Mouse (Mus musculus) thymus, adult 18-20 months (tissue): ENCODE data around the gene Ank2.
"Not testable (repeated sequence)": the region's sequence is repeated elsewhere in the genome, so short reads cannot be mapped to it uniquely, and the experiment has no call there.

ENCODE experiments used
- DNase-seq, 2 experiments: peaks; one replicate each; pipeline ENCODE4 v3.0.0; 2022; ENCODE audit warnings: mixed read lengths in 2 of 2

Gene Ank2

DNA sequence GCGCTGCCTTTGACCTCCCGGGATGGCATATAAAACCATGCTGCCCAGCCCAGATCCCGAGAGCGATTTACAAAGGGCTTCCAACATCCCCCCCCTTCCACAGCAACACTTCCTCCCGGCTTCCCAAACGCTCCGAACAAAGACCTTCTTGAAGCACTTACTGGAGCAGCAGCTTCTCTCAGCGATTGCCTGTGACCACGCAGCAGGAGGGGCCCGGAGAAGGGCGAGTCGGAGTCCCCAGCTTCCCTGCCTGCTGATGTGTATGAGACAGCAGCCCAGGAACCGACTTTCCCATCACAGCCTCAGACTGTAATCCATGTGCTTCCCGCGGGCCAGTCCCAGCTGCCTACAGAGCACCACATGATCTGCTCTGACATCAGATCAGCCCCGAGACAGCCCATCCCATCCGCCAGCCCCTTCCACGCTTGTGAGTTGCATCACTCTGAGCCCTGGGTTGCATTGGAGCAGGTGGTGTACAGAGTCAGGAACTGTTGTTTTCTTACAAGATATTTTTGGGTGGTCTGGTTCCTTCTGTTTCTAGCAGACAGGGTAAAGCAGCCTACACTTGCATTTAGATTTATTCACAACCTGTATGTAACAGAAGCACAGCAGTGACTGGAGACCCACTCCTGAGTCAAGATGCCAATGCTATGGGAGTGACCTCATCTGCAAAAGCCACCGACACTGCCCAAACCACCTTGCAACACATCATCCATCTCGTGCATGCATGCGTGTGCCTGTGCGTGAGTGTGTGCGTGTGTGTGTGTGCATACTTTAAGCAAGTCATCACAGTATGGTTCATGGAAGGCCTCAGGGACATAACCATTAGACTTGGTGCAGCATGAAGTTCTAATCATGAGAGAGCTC, 90.2 kb downstream of the Ank2 start:
- DNase-seq: no peak

DNA sequence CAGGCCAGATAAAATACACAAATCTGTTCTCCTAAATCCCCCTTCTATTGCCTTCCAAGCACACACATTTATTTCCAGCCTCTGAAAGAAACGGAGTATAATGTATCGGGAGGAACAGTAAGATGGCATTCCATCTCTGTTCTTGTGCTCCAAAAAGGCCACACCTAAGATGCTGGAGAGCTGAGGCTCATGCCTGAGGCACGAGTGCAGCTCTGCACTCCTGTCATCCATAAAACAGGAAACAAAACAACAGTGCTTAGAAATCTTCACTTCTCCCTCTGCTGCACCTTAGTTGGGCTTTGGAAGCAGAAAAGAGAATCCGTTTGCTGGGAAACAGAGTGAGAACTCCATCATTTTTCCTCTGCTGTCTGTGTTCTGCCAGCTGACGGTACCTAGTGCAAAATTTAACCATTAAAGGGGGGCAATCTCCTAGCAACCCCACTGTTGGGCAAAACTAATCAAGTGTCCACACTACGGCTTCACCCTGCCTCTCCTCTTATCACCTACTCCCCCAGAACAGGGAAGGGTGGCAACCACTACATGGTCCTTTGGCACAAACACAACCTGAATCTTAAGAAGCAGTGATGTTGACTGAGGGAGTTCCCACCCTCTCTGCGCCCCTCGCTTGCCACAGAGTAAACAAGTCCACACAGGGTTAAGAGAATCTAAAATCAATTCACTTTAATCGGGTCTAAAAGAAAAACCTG, 91.1 kb downstream of the Ank2 start:
- no peak for DNase-seq

DNA sequence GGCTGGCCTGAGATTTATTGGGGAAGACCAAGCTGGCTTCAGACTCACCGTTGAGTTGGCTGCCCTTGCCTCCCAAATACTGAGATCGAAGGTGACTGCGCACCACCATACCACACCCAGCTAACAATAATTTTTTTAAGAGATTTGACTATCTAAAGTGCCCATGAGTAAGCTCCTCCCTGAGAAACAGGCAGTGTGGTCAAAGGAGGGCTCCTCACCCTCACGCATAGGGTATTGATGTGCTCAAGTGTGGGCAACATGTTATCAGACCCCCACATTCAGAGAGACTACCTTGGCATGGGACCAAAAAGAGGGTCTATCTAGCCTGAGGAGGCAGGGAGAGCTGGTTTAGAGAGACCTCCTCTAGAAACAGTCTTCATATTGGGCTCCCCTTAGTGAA, 92.3 kb downstream of the Ank2 start:
- DNase-seq: no peak

DNA sequence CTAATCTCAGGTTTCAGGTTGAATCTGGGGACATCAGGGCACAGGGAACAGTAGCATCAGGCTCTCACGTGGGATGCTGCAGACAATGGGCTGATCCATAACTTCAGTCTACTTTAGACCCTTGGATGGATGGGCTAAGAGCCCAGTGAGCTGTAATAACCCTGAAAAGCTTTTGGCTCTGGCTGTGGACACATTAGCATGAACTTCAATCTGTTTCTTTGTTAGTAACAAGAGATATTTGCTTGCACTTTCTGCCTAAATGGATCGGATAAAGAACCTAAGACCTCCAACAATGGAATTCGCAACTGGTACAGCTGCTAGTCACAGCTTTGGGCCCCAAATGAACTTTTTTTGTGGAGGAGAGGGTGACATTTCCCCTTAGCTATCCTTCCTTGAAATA, 94.8 kb downstream of the Ank2 start:
- DNase-seq: no peak

DNA sequence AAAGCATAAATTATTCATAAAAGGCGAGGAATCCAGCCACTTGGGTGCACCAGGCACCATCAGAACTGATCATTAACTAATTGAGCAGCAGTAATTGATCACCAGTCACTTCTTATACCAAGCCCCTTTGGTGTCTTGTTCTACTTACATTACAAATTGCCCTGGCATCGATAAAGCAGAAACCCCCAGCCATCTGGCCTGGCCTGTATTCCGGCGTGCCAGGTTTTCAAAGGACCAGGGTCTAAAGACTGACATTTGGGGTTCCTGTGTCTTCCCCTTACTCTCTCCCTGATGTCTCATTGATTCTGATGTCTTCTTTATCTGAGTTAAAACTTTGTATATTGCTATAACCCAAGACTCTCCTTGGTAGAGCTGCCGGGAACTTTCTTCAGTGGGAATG, 98.2 kb downstream of the Ank2 start:
- no peak for DNase-seq

DNA sequence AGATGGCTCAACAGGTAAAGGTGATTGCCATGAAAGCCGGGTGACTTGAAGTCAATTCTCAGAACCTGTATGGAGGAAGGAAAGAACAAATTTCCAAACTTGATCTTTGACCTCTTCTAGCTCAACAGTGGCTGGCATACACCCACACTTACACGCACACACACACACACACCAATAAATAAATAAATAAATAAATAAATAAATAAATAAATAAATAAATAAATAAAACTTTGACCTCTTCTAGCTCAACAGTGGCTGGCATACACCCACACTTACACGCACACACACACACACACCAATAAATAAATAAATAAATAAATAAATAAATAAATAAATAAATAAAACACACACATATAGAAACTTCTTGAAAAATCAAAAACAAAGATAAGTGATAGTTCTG, 98.7 kb downstream of the Ank2 start:
- DNase-seq: not testable (repeated sequence)

DNA sequence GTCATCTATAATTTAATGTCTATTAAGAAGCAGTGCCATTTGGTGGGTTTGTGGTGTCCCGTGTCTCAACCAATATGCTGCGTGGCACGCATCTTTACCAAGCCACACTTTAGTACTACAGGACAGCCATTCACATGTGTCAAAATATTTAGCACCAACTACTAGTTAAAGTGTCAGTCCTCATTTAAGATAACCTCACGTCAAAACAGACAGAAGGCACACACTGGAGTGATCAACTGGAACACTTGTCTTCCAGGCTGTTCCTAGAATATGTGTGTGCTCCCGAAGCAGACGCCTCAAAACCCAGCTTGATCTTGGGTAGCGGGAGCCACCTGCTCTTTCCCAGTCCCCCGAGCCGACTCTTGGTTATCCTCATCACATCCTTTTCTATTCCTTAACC, 101.4 kb downstream of the Ank2 start:
- DNase-seq: no peak

DNA sequence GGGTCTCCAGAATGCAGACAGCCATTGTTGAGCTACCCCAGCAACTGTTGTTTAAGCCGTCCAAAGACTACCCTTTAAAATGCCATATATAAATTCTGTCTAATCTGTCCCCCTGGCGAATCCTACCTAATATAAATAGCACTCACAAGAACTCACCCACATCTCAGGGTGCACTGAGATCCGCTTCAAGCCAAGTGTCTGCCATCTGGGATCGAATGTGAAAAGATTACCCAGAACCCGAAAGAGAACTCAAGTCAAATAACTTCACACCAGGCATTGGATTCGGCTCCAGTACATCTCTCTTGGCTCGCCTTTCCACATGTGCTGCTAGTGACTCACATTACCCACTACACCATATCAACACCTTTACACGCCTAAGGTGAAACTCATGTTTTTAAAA, 103.9 kb downstream of the Ank2 start:
- DNase-seq: no peak

DNA sequence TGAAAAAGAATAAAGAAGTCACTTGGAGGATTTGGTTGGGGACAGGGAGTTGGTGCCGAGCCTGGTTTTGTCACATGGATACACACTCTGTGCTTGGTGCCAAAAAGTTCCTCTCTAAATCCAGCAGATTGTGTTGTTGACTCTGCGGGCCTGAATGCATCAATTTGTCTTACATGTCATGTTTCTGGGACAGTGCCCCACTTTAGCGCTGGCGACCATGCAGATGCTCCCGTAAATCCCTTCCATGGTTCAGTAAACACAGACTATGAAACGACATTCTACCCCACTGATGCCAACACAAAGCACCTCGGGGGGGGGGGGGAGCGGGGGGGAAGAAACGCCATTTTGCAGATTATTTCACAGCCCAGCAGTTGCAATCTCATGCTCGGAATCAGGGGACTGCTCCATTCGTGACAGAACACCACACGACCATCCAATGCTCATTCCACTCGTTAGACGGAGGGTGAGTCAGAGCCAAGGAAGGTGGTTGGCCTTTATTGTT, 112.1 kb downstream of the Ank2 start:
- DNase-seq: no peak

DNA sequence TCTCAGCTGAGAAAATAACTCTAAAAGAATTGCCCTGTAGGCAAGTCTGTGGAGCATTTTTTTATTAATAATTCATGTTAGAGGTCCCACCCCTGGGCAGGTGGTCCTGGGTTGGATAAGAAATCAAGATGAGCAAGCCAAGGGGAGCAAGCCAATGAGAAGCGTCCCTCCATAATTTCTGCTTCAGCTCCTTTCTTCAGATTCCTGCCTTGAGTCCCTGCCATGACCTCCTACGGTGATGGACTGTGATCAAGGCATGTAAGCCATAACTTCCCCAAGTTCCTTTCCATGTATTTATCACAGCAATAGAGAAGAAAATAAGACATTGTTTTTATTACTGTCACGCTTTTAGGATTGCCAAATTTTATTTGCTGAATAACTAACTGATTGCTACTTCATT, 115.9 kb downstream of the Ank2 start:
- DNase-seq: no peak

DNA sequence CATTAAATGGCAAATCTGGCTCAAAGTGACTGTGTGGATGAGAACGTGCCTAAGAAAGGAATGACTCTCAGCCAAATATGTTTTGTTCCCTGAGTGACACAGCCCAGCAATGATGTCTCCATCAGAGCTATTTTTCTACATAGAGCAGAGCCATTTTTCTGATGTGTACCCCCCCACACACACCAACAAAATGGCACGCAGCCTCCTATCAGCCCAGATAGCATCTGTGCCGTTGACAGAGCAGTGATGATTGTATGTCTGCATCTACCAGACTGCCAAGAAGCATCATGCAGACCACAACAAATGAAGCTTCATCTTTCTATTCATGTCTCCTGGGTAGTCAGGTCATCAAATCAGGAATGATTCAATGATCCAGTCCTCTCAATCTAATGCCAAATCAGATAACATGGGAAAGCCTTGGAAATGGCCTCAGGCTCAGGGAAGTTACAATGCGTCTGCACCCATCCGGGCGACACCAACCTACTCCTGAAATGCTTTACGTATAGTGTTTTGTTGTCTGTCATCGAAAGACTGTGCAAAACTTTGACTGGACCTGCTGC, 122.2 kb downstream of the Ank2 start:
- no peak for DNase-seq

DNA sequence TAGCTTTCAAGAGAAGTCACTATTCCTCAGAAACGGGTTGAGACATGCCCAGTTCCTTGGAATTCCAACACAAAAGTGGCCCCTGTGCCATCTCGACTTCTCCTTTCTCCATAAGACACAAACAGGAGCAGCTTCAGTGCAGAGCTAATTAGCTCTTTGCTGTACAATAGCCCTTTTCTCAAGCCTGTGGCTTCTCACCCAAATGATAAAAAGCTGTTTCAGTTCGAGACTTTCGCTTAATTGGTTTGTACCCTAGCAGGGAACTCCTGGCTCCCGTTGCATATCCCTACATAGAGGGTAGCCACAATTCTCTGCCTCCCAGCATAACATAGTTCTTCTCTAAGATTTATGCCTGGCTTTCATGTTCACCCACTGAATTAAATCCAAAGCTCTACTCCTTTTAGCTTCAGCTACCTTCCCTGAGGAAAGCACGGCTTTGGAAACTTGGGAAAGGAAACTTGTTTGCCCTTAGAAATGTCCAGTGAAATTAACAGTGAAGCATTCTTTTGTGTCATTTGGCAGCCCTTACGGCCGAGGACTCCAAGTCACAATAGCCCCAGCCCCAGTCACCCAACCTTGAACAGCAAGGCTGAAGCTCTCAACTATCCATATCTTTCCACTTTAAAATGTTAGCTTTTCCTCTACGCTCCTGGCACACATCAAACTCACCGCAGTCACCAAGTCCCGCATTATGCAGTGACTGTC, 123.0 kb downstream of the Ank2 start:
- DNase-seq: no peak

DNA sequence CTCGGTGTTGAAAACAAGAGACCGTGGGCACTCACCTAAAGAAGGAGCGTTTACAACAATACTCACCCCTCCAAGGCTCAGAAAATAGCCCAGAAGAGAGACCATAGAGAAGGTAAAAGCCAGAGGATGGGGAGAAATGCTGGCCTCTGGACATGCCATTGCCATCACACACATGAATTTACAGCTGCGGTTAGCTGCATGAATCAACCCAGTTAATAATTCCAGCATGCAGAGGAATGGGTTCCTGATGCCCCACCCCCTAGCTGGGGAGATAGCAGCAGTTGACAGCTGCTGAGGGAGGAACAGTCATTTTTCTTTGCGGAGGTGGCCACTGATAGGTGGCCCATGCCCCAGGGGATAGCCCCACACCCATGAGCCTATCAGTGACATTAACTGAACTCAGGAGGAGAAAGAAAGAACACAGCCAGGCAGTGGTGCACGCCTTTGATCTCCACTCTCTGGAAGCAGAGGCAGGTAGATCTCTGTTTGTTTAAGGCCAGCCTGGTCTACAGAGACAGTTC, 124.9 kb downstream of the Ank2 start:
- DNase-seq: no peak

DNA sequence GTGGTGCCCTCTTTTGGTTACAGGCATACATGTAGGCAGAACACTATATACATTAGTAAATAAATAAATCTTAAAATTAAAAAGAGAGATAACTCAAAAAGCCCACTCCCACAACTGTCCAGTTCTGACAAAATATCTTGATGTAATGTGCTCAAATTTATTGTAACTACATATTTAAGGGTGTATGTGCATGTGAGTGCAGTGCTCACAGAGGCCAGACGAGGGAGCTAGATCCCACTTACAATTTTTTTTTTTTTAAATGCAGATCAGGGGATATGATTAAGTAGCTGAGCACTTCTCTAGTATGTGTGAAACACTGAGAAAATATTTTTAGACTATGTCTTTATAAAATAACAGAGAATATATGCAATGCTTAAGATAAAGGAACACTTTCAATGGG, 127.4 kb downstream of the Ank2 start:
- no peak for DNase-seq

DNA sequence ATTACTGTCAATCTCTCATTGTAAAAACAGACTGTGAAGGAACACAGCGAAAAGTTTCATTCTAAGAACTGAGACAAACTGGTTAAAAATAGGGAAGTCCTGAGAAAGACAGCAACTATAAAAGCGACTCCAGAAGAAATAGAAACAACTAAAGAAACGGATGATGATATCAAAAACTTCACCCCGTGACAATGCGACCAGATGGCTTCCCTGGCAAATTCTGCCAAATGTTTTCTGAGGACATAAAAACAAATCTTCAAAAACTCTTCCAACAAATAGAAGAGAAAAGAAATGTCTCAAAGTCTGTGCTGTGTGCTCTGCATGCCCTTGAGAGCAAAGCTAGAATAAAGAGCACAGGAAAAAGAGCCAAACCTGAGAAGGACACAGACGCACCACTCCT, 129.6 kb downstream of the Ank2 start:
- no peak for DNase-seq

DNA sequence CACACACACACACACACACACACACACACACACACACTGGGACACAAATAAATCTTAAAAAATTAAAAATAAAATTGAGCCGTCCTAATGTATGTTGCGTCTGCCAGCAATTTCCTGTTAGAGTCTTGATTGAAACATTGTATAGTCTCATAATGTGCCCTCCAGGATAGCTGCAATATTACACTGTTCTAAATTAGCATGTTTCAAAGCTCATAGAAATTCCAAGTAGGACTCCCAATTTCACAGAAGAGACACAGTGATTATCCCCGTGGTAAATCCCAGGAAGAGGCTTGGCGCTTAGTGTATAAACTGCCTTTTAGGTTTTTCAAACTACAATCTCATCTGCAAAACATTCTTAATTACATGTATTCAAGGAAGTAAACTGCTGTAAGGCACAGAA, 131.7 kb downstream of the Ank2 start:
- DNase-seq: no peak

DNA sequence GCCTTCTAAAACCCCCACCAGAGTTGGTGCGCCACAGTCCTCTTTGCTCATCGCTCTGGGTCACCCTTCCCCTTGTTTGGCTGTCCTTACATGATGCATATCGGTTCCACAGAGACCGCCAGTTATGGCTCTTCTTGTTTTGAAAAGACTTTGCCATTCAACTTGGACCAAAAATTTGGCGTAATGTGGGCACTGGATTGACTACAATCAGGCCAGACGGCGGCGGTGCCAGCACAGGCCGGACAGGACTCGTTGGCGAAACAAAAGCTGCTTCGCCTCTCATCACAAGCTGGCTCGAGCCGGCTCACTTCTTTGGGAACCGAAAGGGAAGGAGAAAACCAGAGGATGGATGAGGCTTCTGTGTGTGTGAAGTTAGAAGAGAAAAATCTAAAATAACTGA, 135.6 kb downstream of the Ank2 start:
- no peak for DNase-seq

DNA sequence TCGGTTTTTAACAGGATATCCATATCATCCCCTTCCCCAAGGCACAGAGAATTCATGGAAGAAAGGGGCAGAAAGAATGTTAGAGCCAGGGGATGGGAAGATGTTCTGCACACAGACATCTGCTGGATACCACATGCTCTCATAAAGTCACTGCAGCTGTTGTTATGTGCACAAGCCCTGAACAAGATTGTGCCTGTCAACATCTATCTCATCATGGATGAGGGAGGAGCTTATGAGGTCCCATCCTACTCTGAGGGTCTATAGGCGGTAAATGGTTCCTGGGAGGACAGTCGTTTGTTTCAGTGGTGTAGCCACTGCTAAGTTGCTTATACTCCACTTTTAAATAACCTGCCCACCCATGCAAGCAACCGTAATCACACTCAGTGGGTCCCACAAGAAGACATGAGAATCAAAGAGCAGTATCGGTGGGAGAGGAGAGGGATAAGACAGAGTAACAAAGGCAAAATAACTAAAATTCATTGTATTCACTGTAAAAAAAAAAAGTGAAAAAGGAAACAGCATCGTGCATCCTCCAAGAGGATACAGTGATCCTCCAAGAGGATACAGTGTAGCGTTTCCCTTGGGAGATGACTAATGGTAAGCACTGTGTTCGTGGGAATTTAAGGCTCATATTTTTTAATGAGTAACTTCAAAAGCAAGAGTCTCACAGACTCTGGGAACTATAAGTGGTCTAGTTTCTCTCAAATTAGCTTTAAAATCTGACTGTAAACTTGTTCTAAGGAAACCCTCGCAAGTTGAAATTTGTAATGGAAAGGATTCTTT, 136.3 kb downstream of the Ank2 start:
- no peak for DNase-seq

DNA sequence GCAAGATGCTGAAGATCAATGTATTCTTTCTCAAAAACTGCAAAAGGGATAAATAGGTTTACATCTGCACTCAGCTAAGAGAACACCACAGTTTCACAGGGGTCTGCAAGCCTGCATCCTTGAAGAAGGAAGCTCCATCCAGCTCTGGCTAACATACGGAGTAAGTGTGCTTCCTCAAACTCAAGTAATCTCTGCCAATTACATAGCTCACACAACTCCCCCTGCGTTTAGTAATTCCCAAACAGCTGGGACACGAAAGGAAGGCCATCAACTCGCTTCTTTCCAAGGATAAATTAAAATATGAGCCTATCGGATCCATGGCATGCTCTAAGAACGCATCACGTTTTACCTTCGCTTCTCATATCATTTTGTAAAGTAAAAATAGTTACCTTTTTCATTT, 137.3 kb downstream of the Ank2 start:
- no peak for DNase-seq

DNA sequence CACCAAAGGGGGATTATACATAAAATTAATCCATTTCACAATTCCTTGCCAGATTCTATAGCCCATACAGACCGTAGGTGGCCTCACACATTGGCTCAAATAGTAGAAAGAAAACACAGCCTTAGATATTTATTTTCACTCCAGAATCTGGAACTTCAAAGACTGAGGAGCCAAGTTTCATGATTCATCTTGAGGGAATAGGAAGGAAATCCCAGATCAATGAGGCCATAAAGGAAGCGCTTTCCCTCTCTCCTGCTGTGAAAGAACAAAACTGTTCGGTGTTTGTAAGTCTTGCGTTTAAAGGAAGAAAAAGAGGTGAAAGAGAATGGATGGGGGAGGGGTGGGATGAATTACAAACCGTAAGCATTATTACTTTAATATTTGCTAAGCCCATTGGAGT, 137.8 kb downstream of the Ank2 start:
- no peak for DNase-seq

DNA sequence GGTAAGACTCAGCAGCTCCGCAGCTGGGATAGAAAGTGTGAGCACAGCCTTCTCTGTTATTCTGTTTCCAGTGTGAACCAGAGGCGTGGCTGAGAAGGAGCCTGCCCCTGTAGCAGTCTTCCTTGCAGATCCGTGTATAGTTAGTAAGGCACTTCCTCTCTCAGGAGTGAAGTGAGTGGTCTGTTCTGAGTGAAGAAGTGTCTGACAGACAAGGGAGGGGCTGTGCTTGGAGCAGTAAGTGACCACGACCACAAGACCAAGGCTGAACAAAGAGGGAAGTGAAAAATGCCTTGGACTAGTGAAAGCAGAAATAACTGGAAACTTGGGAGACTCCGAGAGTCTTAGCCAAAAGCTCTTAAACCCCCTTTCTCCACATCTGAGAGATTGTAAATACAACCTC, 143.9 kb downstream of the Ank2 start:
- no peak for DNase-seq
